Mouse (Mus musculus) liver, embryonic 16.5 days (tissue): ENCODE measurements at regions not wholly inside any gene's neighbourhood (a gene's known extent, or its start where the extent isn't known, plus 50 kb on each side); places are given as distances from the start of the nearest gene placed in this dataset.

ENCODE experiments used
- ATAC-seq: fragments of 200-750 bp; cut with Nextera tagmentation; 2 replicates; pipeline ENCODE4 v1.8.0; 2017; ENCODE audit warnings: low read depth, mild to moderate bottlenecking, moderate number of reproducible peaks, moderate library complexity
- H3K27ac ChIP-seq: fragments of 300-500 bp; sonication (generic); 2 replicates; pipeline ENCODE4 v1.5.1; 2014; ENCODE audit warnings: mild to moderate bottlenecking, low read length
- H3K27me3 ChIP-seq: fragments of 300-500 bp; sonication (generic); 2 replicates; pipeline ENCODE4 v1.6.1; 2014; ENCODE audit warnings: low read depth, low read length, mixed read lengths; ENCODE audit not compliant: control insufficient read depth, insufficient read depth
- H3K36me3 ChIP-seq: fragments of 300-500 bp; sonication (generic); 2 replicates; pipeline ENCODE4 v1.6.1; 2014; ENCODE audit warnings: mild to moderate bottlenecking; ENCODE audit not compliant: control insufficient read depth, insufficient read depth
- H3K4me1 ChIP-seq: fragments of 300-500 bp; sonication (generic); 2 replicates; pipeline ENCODE4 v1.6.1; 2014; ENCODE audit warnings: low read depth, low read length, mixed read lengths; ENCODE audit not compliant: control insufficient read depth
- H3K4me2 ChIP-seq: fragments of 300-500 bp; sonication (generic); 2 replicates; pipeline ENCODE4 v1.6.1; 2014; ENCODE audit warnings: low read depth, low read length, mixed read lengths
- H3K4me3 ChIP-seq: fragments of 300-500 bp; sonication (generic); 2 replicates; pipeline ENCODE4 v1.5.1; 2014; ENCODE audit warnings: low read depth, mild to moderate bottlenecking, low read length
- H3K9ac ChIP-seq: fragments of 300-500 bp; sonication (generic); 2 replicates; pipeline ENCODE4 v1.6.1; 2014; ENCODE audit warnings: low read depth, low read length
- H3K9me3 ChIP-seq: fragments of 300-500 bp; sonication (generic); replicated peaks from 2 replicates; pipeline ENCODE4 v1.6.1; 2016; ENCODE audit warnings: low read length; ENCODE audit not compliant: control insufficient read depth
- WGBS: fragments of 180-500 bp; shearing (Covaris S2); extraction: QIAGEN DNeasy Blood & Tissue Kit; methylation state at CpG from one replicate; pipeline ENCODE4 v1.1.7; 2014; ENCODE audit not compliant: insufficient replicate concordance; 5-methylcytosine and 5-hydroxymethylcytosine counted together

DNA sequence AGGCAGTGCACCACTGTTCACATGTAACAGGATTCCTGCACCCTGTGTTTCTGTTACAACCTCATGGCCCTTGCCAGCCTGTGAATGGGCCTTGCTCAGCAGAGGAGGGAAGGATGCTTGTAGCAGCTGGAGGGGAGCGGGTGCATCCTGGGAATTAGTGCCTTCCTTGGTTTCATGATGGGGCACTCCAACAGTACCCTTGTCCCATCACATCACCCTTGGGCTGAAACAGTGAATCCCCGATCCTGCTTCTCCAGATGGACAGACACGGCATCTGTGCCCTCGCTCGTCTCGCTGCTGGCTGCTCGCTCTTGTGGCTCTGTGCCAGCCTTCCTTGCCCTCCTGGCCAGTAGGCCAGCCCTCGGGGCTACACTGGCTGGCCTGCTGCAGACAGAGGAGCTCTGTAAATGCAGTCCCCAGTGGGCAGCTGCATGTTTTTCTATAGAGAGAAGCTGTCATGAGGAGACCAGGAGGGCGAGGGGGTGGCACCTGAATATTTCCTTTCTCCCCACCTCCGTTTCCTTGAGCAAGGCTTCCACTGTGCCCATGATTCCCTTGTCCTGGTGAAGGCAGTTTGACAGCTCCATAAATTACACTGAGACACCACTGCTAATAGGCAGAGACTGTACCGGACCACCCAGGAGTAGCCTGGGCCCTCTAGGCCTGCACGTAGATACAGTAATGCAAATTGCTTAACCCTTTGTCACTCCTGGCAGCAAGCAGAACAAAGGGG, 104.6 kb upstream of the Tut7 start:
- no peak for ATAC-seq
- no peak overlapping the region for H3K9ac ChIP-seq
- no peaks in the 10 kb centered on the region for H3K4me1 ChIP-seq
- H3K27me3 ChIP-seq = no peaks in the 10 kb centered on the region
- H3K27ac ChIP-seq = no peak overlapping the region
- H3K4me3 ChIP-seq = no peak overlapping the region
- no peak overlapping the region for H3K4me2 ChIP-seq
- no peaks in the 10 kb centered on the region for H3K9me3 ChIP-seq
- WGBS = 66% methylated on average over 12 of the region's 12 CpGs
- H3K36me3 ChIP-seq = no peaks in the 10 kb centered on the region

DNA sequence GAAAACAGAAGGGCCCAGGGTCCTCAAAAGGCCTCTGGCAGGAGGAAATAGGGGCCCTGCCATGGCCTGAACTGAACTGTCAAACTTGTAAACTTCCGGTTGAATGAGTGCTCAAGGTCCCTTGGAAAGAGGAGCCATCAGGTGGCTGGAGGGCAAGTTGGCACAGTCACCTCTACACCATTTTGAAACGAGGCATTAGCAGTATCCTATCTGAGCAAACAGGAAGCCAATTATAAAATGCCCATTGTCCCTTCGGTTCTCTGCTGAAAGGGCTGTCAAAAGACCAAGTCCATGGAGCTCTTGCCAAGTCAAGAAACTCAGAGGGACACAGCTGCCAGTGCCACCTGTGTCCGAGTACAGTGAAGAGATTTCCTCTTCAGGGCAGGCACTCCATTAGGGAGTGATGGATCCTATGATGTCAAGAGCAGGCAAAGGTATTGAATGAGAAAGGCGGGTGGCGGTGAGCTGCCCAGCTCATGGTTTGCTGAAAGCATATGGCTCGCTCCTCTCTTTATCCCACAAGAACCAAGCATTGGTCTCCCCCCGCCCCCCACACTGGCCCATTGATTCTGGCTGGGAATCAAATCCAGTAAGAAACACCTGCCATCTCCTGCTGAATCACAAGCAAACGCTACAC, 103.0 kb upstream of the Tut7 start:
- Histone ChIP-seq H3K27ac (no peak overlapping the region), H3K27me3 (no peaks in the 10 kb centered on the region), H3K9me3 (no peaks in the 10 kb centered on the region), H3K36me3 (no peaks in the 10 kb centered on the region), H3K4me1 (no peaks in the 10 kb centered on the region), H3K4me2 (no peak overlapping the region), H3K9ac (no peak overlapping the region), H3K4me3 (no peak overlapping the region)
- WGBS = 53% methylated on average over 9 of the region's 9 CpGs
- no peak for ATAC-seq

DNA sequence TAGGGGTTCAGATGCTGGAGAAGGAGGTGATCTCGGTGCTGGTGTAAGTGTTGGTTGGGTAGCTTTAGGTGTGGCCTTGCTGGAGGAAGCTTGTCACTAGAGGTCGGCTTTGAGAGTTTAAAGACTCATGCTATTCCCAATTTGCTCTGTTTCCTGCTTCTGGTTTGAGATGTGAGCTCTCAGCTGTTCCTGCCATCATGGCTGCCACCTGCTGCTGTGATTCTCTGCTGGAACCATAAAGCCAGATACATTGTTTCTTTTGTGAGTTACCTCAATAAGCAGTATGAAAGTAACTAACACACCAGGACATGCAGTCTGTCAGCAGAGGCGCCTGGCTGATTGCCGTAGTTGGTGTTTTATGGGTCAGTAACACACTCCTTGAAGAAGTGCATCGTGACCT, 94.2 kb upstream of the Tut7 start:
- Histone ChIP-seq H3K27me3 (no peaks in the 10 kb centered on the region), H3K9me3 (no peaks in the 10 kb centered on the region), H3K4me3 (no peak overlapping the region), H3K4me2 (no peak overlapping the region), H3K36me3 (no peaks in the 10 kb centered on the region), H3K27ac (no peak overlapping the region), H3K9ac (no peak overlapping the region), H3K4me1 (no peaks in the 10 kb centered on the region)
- no peak for ATAC-seq
- 66% methylated on average over 5 of the region's 5 CpGs for WGBS

DNA sequence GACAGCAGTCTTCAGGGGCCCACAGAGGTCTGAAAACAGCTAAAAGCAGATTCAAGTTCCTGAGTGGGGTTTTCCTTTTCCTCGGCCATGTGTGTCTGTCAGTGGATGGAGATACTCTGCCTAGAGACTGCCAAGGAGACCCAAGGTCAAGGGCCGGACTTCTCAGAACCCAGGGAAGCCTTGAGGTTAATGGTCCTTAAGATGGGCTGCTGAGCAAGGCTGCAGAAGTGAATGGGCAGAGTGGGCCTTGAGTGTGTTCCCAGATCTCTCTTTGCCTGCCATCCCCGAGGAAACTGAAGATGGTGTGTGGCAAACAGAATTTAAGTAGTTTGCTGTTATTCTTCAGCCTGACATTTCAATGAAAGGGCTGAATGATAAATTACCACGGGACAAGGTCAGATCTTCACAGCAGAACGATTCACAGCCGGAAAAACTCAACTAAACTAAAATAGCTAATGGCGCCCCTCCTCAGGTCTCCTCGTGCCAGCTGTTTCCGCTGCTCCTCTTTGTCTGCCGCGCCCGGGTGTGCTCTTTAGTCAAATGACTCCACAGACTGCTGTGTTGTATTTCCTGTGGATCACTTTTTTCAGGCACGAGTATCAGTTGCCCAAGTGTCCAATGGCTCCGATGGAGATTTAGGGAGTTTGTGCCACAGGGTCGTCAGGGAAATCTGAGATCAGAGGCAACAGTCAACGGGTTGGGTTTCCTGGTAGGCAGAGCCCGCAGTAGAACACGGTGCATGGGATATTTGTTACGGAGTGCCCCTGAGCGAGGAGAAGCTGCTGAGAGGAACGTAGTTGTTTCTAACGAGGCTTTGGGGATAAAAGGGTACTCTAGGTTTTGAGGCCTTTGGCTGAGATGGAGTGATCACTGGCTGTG, 93.5 kb upstream of the Tut7 start:
- H3K4me2 ChIP-seq = no peak overlapping the region
- no peaks in the 10 kb centered on the region for H3K36me3 ChIP-seq
- ATAC-seq = no peak
- H3K27ac ChIP-seq = no peak overlapping the region
- H3K4me3 ChIP-seq = no peak overlapping the region
- H3K4me1 ChIP-seq = no peaks in the 10 kb centered on the region
- H3K27me3 ChIP-seq = no peaks in the 10 kb centered on the region
- no peak overlapping the region for H3K9ac ChIP-seq
- WGBS = 69% methylated on average over 22 of the region's 22 CpGs
- H3K9me3 ChIP-seq = no peaks in the 10 kb centered on the region

DNA sequence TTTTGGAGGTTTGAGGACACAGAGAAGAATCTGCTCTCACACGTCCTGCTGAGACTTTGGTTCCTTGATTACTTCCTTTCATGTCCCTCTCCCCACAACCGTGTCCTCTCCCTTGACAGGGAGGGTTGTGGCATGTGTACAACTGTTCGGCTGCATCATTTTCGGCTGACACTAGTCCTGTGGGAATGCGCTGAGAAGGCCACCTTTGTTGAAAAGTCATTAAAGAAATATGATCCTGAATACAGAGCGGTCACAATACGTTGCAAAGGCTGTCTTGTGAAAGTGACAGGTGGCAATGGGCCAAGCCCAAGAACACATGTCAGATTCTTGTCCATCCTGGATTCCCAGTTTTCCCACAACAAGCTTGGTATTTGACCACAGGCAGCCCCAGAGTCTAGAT, 92.8 kb upstream of the Tut7 start:
- Histone ChIP-seq H3K9me3 (no peaks in the 10 kb centered on the region), H3K9ac (no peak overlapping the region), H3K4me1 (no peaks in the 10 kb centered on the region), H3K36me3 (no peaks in the 10 kb centered on the region), H3K27ac (no peak overlapping the region), H3K27me3 (no peaks in the 10 kb centered on the region), H3K4me2 (no peak overlapping the region), H3K4me3 (no peak overlapping the region)
- WGBS = 61% methylated on average over 7 of the region's 7 CpGs
- no peak for ATAC-seq

DNA sequence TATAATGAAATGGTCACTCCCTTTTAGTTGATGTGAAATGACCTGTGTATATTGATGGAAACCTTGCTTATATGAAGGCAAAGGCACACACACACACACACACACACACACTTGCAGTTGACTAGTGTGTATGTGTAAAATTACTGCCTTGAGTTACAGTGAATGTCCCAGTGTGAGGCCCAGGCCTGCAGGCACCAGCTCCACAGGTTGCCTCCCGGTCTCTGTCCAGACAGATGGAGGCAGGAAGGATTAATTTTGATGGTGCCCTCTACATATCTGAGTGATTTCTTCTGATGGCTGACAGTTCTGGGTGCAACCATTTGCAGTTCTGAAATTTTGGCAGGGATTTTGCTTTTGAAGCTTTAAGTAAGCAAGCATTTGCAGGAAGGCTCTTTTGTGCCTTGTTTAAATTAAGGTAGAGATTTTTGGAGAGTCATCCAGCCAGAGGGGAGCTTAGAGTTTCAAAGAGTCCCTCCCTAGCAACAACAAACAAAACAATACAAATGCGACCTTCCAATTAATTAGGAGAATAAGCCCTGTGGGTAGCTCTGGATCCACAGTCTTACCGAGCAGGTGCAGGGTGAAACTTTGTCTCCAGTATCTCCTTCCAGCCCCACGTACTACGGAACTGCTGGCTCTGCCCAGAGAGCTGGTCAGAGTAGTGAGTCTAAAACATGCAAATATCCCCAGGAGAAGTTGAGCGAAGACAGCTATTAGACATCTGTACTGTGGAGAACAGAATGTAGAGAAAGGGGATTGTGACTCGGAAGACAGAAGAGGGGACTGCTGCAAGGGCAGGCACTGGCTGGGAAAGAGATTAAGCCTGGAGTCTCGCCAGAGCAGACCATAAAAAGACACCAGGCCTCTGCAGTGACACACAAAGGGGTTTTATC, 87.5 kb upstream of the Tut7 start:
- 55% methylated on average over 8 of the region's 8 CpGs for WGBS
- H3K4me1 ChIP-seq = no peaks in the 10 kb centered on the region
- no peaks in the 10 kb centered on the region for H3K9me3 ChIP-seq
- no peaks in the 10 kb centered on the region for H3K36me3 ChIP-seq
- H3K27me3 ChIP-seq = no peaks in the 10 kb centered on the region
- no peak overlapping the region for H3K4me2 ChIP-seq
- H3K27ac ChIP-seq = no peak overlapping the region
- no peak overlapping the region for H3K9ac ChIP-seq
- no peak for ATAC-seq
- H3K4me3 ChIP-seq = no peak overlapping the region

DNA sequence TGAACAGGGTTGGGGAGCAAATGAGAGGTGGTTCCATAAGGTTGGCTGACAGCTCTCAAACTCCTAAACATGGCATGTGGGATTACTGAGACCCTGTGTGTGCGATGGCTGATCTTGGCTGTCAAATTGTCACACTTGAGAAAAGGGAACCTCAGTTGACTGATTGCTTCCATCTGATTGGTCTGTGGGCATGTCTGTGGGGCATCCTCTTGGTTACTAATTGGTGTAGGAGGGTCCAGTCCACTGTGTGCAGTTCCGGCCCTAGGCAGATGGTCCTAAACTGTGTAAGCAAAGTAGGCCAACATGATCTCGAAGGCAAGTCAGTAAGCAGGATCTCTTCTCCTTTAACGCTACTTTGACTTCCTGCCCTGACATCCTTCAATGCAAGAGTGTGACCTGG, 86.5 kb upstream of the Tut7 start:
- Histone ChIP-seq H3K4me1 (no peaks in the 10 kb centered on the region), H3K4me2 (no peak overlapping the region), H3K9me3 (no peaks in the 10 kb centered on the region), H3K36me3 (no peaks in the 10 kb centered on the region), H3K27me3 (no peaks in the 10 kb centered on the region), H3K9ac (no peak overlapping the region), H3K27ac (no peak overlapping the region), H3K4me3 (no peak overlapping the region)
- ATAC-seq = no peak
- WGBS = 58% methylated on average over 4 of the region's 4 CpGs

DNA sequence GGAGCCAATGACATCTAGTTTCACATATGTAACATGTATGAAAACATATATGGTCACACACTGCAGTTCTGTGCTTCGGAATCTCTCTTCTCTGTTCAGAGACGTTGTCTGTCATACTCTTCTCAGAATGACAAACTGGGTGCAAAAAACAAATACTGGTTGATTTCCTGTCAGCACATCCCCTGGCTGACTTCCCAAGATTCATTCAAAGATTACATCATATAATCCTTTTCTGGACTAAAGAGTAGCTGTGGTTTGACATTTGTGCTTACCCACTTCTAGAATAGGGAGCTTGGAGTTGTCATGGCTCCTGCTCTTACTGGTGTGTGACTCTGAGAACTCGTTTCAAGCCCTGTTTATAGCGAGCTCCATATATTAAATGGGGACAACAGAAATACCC, 85.8 kb upstream of the Tut7 start:
- ATAC-seq = no peak
- Histone ChIP-seq H3K9ac (no peak overlapping the region), H3K9me3 (no peaks in the 10 kb centered on the region), H3K4me3 (no peak overlapping the region), H3K4me2 (no peak overlapping the region), H3K36me3 (no peaks in the 10 kb centered on the region), H3K27me3 (no peaks in the 10 kb centered on the region), H3K27ac (no peak overlapping the region), H3K4me1 (no peaks in the 10 kb centered on the region)
- WGBS = 75% methylated on average over 4 of the region's 4 CpGs
